Mouse (Mus musculus) heart, postnatal 25 days (tissue): ENCODE measurements around the gene Lmntd2. TPM values are rescaled to one million over a fixed set of nuclear protein-coding genes. Genes with fewer than 3 reads are reported as not detected.
A peak's percentile ranks its signal among the peaks of the same experiment; 100 is the strongest.

Source experiments
- DNase-seq: peaks from one replicate; pipeline ENCODE4 v3.0.0; 2022; ENCODE audit warnings: low spot score
- intact Hi-C: fragments of 180-260 bp; cut with DNase I; formaldehyde crosslinking; loops from one replicate; pipeline ENCODE4 v1.15.1; 2025
- total RNA-seq, 2 experiments: library from RNA; stranded (reverse); gene quantifications; 2 replicates each; pipeline ENCODE4 v1.2.3; 2021

Lmntd2 gene
- total RNA-seq, 2 experiments from 2014 or later = not detected

GRCm38 (mm10) chr7:141192776-141193347 lies 21.0 kb downstream of the Lmntd2 start:
- intact Hi-C loops = no loop called here
- no peak for DNase-seq

DNA sequence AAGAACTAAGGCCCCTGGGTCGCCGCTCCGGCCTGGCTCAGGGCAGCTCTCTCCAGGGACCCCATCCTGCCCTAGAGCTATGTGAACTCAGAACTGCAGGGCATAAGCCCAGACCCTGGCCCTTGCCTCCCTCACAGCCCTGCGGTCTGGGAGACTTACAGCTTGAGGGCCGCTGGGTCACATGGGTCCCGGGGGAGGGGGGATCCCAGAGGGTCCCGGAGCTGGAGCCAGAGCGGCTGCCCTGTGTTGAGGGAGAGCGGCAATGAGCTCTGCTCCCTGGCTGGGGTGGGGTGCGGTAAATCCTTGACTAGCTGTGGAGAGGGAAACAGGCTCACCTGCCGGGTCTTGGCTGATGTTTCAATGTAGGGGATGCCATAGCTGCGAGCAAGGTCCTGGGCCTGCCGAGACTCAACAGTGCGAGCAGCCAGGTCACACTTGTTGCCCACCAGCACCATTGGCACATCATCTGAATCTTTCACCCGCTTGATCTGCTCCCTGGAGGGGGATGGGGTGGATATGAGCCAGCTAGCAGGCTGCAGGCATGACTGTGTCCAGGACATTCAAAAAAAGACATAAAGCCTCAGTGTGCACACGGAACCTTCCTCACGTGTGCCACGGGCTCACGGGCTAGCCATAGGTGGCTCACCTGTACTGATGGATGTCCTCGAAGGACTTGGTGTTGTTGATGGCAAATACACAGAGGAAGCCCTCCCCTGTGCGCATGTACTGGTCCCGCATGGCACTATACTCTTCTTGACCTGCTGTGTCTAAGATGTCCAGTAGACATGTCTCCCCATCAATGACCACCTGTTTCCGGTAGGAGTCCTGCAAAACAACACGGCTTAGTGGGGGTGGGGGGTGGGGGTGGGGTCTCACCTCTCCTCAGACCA lies 21.8 kb downstream of the Lmntd2 start:
- intact Hi-C loops = no loop called here
- DNase-seq = no peak

DNA sequence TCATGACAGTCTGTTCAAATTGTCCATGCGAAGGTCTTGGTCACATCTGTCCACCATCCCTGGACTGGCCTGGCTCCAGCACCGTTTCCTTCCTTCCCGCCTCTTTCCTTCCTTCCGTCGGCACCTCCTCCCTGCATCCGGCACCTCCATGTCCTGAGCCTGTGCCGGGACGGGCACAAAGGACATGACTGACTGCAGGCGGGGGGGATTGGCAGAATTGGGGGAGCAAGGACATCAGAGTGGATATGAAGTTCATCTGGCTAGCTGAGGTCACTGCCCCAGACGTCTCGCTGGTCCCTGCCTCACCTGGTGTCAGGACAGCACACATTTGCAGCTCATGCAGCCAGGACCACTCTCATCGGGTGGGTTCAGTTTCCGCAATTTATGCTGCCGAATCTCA lies 22.8 kb downstream of the Lmntd2 start:
- DNase-seq = no peak
- intact Hi-C loops = no loop called here

GRCm38 (mm10) chr7:141190220-141190619 lies 23.7 kb downstream of the Lmntd2 start:
- DNase-seq = no peak
- intact Hi-C loops = no loop called here

DNA sequence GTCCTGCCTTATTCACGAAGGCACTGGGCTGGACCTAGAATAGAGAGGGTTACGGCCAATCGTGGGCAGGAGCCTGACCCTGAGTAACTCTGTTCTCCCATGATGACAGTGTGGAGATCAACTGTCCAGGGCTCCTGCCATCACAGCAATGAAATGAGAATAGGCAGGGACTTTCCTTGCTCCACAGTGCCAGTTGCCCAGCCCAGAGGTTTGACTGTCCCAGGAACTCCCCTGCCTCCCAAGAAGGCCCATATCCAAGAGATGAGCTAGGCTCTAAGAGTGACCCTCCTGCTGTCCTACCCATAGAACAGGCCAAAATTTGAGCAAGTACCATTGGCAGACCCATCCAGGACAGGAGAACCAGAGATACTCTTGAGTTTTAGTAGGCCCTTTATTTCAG lies 25.1 kb downstream of the Lmntd2 start:
- DNase-seq = no peak
- intact Hi-C loops = no loop called here

GRCm38 (mm10) chr7:141188194-141188593 lies 25.7 kb downstream of the Lmntd2 start:
- no peak for DNase-seq
- intact Hi-C loops = no loop called here

DNA sequence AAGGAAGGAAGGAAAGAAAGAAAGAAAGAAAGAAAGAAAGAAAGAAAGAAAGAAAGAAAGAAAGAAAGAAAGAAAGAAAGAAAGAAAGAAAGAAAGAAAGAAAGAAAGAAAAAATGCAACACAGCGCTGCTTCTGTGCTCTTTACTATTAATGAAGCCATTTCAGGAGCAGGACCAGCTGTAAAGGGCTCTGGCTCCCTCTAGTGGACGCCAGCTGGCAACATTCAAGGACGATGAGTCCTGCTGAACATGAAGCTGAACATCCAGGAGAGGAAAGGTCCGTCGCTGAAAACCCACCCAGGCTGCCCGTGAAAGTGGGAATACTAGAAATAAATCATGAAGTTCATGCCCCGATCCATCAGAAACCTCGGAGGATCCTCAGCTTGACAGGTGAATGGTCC lies 37.7 kb downstream of the Lmntd2 start:
- peak; percentile 65 for DNase-seq
- intact Hi-C loops = loop anchor here (1.0 to 5.0 kb wide), 6 partner anchors 84 to 329 kb away; partner anchors contain the start of genes Odf3 and Scgb1c1

DNA sequence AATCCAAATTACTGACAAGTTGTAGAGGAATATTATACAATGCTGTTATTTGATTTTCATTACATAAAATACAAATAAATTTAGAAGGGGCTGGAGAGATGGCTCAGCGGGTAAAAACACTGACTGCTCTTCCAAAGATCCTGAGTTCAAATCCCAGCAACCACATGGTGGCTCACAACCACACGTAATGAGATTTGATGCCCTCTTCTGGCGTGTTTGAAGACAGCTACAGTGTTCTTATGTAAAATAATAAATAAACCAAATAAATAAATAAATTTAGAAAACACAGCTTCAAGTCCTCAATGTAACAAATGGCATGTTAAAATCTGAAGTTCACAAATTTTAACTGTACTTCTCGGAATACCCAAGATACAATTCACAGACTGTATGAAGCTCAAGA lies 38.8 kb downstream of the Lmntd2 start:
- no peak for DNase-seq
- intact Hi-C loops = loop anchor here (5.0 kb wide), 3 partner anchors 168 to 328 kb away; partner anchors contain the start of genes Odf3 and Scgb1c1

- no peak for DNase-seq
- intact Hi-C loops = loop anchor here (5.0 kb wide), 1 partner anchor 216 kb away; the partner anchor contains the start of genes Gm45717 and Ifitm2
Measured at GRCm38 (mm10) chr7:141173323-141173850, 40.5 kb downstream of the Lmntd2 start.

- intact Hi-C loops = loop anchor here (5.0 kb wide), 1 partner anchor 215 kb away; the partner anchor contains the start of genes Gm45717 and Ifitm2
- peak; percentile 85 for DNase-seq
Measured at GRCm38 (mm10) chr7:141172116-141173006, 41.5 kb downstream of the Lmntd2 start, which contains the start of gene Rnh1. Rnh1 (minus strand) TSS chr7:141172857.

GRCm38 (mm10) chr7:141169866-141170265 lies 44.0 kb downstream of the Lmntd2 start:
- intact Hi-C loops = loop anchor here (5.0 kb wide), 1 partner anchor 213 kb away; the partner anchor contains the start of genes Gm45717 and Ifitm2
- DNase-seq = no peak

DNA sequence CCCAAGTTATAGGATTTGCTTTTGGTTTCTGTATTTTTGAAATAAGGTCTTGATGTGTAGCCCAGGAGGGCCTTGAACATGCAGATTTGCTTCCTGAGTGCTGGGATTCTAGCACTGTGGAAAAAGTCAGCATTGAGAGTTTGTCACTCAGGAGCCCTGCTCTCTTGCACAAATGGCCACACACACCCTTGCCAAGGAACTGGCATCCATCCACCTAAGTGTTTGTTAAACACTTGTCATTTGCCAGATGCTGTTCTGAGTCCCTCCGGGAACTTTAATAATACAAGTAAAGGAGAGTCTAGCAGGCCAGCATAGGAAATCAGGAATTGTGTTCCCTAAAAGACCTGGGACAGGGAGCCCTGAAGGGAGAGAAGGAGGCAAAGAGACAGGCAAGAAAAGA lies 44.6 kb downstream of the Lmntd2 start:
- DNase-seq = no peak
- intact Hi-C loops = no loop called here

DNA sequence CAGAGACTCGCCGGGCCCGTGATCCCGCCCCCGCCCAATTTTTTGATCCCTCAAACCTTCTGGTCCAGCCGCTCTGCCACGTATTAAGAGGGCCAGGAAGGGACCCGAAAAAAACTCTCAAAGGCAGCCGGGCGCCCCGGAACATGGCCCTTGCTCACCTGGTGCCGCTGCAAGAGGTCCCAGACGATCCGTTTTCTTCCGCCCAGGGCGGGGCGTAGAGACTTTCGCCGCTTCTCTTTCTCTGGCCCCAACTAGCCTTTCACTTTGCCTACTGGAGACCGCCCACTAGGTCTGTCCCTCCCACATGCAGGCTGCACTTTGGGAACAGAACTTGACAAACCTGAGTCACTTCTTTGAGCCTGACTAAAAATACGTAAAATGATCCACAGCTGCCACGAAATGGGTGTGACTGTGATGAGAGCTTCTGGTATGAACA lies 45.3 kb downstream of the Lmntd2 start:
- peak; percentile 60 for DNase-seq
- intact Hi-C loops = no loop called here

DNA sequence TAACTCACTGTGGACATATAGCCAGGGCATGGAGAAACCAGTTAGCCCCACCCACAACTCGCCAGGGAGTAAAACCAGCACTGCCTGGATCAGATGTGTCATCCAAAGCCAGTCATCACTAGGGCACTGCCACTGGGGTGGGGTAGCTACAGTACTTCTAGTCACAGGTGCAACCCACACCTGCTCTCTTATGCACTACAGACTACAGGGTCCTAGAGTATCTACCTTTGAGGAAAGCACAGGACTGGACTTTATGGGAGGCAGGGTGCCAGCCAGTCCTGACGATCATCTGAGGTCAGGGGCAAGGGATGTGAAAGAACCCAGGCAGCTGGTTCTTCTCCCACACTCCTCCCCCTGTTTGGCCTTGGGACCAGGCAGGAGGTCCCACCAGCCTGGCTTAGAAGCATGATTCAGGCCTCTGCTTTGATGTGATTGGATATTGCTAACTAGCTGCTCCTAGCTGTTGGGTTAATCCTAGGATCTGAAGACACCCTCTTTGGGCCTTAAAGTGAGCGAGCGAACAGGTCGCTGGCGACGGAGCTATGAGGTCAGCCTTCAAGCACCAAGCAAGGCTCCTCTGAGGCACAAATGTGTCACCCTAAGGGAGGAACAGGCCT lies 45.9 kb downstream of the Lmntd2 start:
- intact Hi-C loops = loop anchor here (2.0 kb wide), 1 partner anchor 45 kb away; the partner anchor contains the start of gene Ptdss2
- no peak for DNase-seq

DNA sequence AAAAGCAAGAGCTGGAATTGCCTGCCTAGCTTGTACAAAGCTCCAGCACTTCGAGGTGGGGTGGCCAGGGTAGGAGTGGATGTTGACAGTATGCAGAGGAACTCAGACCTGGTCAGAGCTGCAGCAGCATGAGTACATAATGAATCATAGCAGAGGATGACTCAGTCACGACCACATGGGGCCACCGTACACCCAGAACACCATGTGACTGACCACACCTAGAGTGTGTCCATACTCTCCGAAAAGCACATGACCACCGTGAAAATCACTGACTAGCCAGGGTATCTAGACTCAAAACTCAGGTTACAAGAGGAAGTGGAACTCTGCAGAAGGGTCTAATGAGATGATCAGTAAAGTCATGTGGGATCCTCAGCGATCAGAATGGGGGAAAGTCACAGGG lies 49.0 kb downstream of the Lmntd2 start:
- DNase-seq = no peak
- intact Hi-C loops = no loop called here

- intact Hi-C loops = no loop called here
- DNase-seq = no peak
Measured at GRCm38 (mm10) chr7:141164397-141164796, 49.5 kb downstream of the Lmntd2 start.
